Mouse (Mus musculus): Measurements from ENCODE around the gene Smc1b.

GRCm38 (mm10) chr15:85144249-85144648 is 12.5 kb upstream of the Smc1b start:
- TF ChIP-seq CTCF (IDR thresholded peaks at IDR 0.05; ENCODE audit: low read depth) (no peak), EP300 (IDR thresholded peaks at IDR 0.05; ENCODE audit: low read depth) (no peak)

All from heart, postnatal 0 days (tissue).